Comparison of ENCODE assay signal across 21 mouse cellular contexts in the genomic region with DNA sequence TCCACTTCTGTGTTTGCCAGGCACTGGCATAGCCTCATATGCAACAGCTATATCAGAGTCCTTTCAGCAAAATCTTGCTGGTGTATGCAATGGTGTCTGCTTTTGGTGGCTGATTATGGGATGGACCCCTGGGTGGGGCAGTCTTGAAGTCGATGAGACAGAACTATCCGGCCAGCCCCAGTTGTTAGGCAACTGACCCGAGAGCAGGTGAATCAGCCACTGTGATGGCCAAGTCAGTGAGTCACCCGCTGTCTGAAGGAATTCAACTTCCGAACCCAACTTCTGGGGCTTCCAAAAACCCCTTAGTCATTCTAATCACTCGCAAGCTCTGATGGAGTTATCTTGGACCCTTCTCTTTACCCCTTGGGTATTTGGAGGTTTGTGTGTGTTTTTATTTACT. TPM values are rescaled to one million over a fixed set of nuclear protein-coding genes. Genes with fewer than 3 reads are reported as not detected.
DNase-seq lines count a peak whose midpoint lies in the region; ATAC-seq and TF ChIP-seq lines count a peak whose summit lies in the region.
"Had no signal": no experiment of that assay in that cellular context is flagged by ENCODE, and none has a peak within 500 bp of the region (broad histone marks: within the 10 kb centered on the region; RNA-seq: fewer than 3 reads in every experiment).

No protein-coding gene starts in this region.

- no peak for TF ChIP-seq CTCF in Patski (IDR thresholded peaks at IDR 0.05)

- peak; percentile 68 for DNase-seq in 3134 (ENCODE audit: extremely low read depth, insufficient read length, low spot score)
- peak; percentile 89 for DNase-seq in 3T3-L1 (ENCODE audit: low read depth, low spot score)
- DNase-seq in Patski (ENCODE audit: low read depth, low spot score): no peak
- peak; percentile 38 for DNase-seq in fibroblast of lung, adult 2 months (ENCODE audit: low read depth)
- no peak for DNase-seq in left cerebral cortex, postnatal 36 days (ENCODE audit: low spot score in 2 of 2)
- DNase-seq: cerebellum, adult 11 months; cerebellum, adult 8-10 months; cerebellum, postnatal 14 days; embryo, embryonic 11 days; gastrocnemius, adult 2 months; gastrocnemius, postnatal 36 days; heart, adult 18-20 months; heart, postnatal 10 days; kidney, adult 2 months had no signal

- POLR2A ChIA-PET in Patski (lab: Charles Lee): interaction anchor here (0.6 kb wide), 1 partner anchor 285 kb away, joined by 4 read pairs; no protein-coding TSS in a partner anchor

- no peaks in the 10 kb centered on the region for H3K27me3 ChIP-seq in Patski
- H3K27me3 ChIP-seq: embryonic facial prominence, embryonic 12.5 days; forebrain, embryonic 13.5 days; hindbrain, embryonic 13.5 days; kidney, embryonic 15.5 days had no signal

- in situ Hi-C loops in Patski (cut with MboI; ENCODE audit: low pct_unique_long_range_greater_than_20kb): loop anchor here (5.0 to 10.0 kb wide), 3 partner anchors 121 to 409 kb away; a partner anchor contains a TSS

- intact Hi-C loops in left cerebral cortex, postnatal 36 days (cut with DNase I): no loop called here

- ATAC-seq in Patski: peak; percentile 62
- no peak for ATAC-seq in cerebellum, adult (ENCODE audit: insufficient number of reproducible peaks, low FRiP score, low TSS enrichment)
- ATAC-seq in erythroblast, adult 5-6 weeks (replicated peaks; ENCODE audit: low FRiP score, poor library complexity, severe bottlenecking): no peak
- ATAC-seq: forebrain, embryonic 13.5 days; hindbrain, postnatal 0 days had no signal

- CTCF ChIA-PET in Patski (lab: Charles Lee): no interaction called here

RNA-seq across cellular contexts. Expression of a gene that starts 46.6 kb away (rescaled TPM):
- polyA plus RNA-seq in Patski (2021): 1.1 TPM
- 100 to 1,000 TPM; 454 to 507 TPM for total RNA-seq in left cerebral cortex, postnatal 36 days (2021)
- not detected in 2 replicates for total RNA-seq in erythroblast, adult 5-6 weeks (2015; ENCODE audit: low replicate concordance)
- not detected in 2 replicates for total RNA-seq in erythroblast, adult 5-6 weeks (2017; ENCODE audit: low replicate concordance)

Comparison
In these comparisons a context has a peak if more than half of its experiments do, and no peak if none do; other contexts are left out.
1. DNase-seq: peak in 3134 (single experiment), 3T3-L1 (single experiment) and fibroblast of lung, adult 2 months (single experiment); none in Patski (single experiment) and left cerebral cortex, postnatal 36 days (0 of 2).
2. RNA of a gene that starts 46.6 kb away (total RNA-seq): 454 to 507 TPM in left cerebral cortex, postnatal 36 days; not detected in erythroblast, adult 5-6 weeks; every median in the first group is over 100 times any median in the second.